Mouse (Mus musculus) cerebellum, postnatal 36 days (tissue): Measurements from ENCODE around the gene Cdh13.
A peak's percentile ranks its signal among the peaks of the same experiment; 100 is the strongest.

Experiments used
- DNase-seq, 2 experiments: peaks; one replicate each; pipeline ENCODE4 v3.0.0; 2021 to 2022; ENCODE audit warnings: mixed read lengths in 2 of 2

The Cdh13 gene

GRCm38 (mm10) chr8:118283600-118284111 lies at the start of gene Cdh13:
Cdh13 (plus strand) TSS chr8:118283733.
- peak; percentile 60 to 65 for DNase-seq

- DNase-seq, result no peak
These were observed 47.9 kb upstream of the Cdh13 start for GRCm38 (mm10) chr8:118235626-118236025.

GRCm38 (mm10) chr8:118237150-118237620 lies 46.3 kb upstream of the Cdh13 start:
- peak; percentile 5 to 11 for DNase-seq

GRCm38 (mm10) chr8:118238156-118238555 lies 45.4 kb upstream of the Cdh13 start:
- no peak for DNase-seq

- no peak for DNase-seq
These were observed 44.3 kb upstream of the Cdh13 start for GRCm38 (mm10) chr8:118239186-118239585.

GRCm38 (mm10) chr8:118249319-118249718 lies 34.2 kb upstream of the Cdh13 start:
- no peak for DNase-seq

GRCm38 (mm10) chr8:118249923-118250322 lies 33.6 kb upstream of the Cdh13 start:
- no peak for DNase-seq

- no peak for DNase-seq
These were observed 20.4 kb upstream of the Cdh13 start for GRCm38 (mm10) chr8:118263117-118263516.

GRCm38 (mm10) chr8:118270751-118271402 lies 12.7 kb upstream of the Cdh13 start:
- peak; percentile 52 to 59 for DNase-seq

GRCm38 (mm10) chr8:118272493-118272892 lies 11.0 kb upstream of the Cdh13 start:
- DNase-seq, result no peak

GRCm38 (mm10) chr8:118274243-118274642 lies 9.3 kb upstream of the Cdh13 start:
- no peak for DNase-seq

GRCm38 (mm10) chr8:118274688-118275087 lies 8.8 kb upstream of the Cdh13 start:
- DNase-seq, result peak; percentile 79 to 86

GRCm38 (mm10) chr8:118284112-118285029 lies 838 bp downstream of the Cdh13 start:
- peak; percentile 34 to 48 for DNase-seq

- no peak for DNase-seq
These were observed 2.2 kb downstream of the Cdh13 start for GRCm38 (mm10) chr8:118285596-118286281.

- no peak for DNase-seq
These were observed 3.0 kb downstream of the Cdh13 start for GRCm38 (mm10) chr8:118286282-118287180.

GRCm38 (mm10) chr8:118287496-118287895 lies 4.0 kb downstream of the Cdh13 start:
- peak; percentile 26 to 41 for DNase-seq

- peak in 1 of 2 experiments; percentile 31 for DNase-seq
These were observed 4.9 kb downstream of the Cdh13 start for GRCm38 (mm10) chr8:118288259-118288952.

- DNase-seq, result no peak
These were observed 5.6 kb downstream of the Cdh13 start for GRCm38 (mm10) chr8:118289091-118289490.

GRCm38 (mm10) chr8:118289525-118289924 lies 6.0 kb downstream of the Cdh13 start:
- DNase-seq, result no peak

GRCm38 (mm10) chr8:118290266-118290665 lies 6.7 kb downstream of the Cdh13 start:
- DNase-seq, result no peak

- no peak for DNase-seq
These were observed 12.9 kb downstream of the Cdh13 start for GRCm38 (mm10) chr8:118296477-118296876.
